Mouse (Mus musculus): ENCODE data around the gene Camkk2.

DNA sequence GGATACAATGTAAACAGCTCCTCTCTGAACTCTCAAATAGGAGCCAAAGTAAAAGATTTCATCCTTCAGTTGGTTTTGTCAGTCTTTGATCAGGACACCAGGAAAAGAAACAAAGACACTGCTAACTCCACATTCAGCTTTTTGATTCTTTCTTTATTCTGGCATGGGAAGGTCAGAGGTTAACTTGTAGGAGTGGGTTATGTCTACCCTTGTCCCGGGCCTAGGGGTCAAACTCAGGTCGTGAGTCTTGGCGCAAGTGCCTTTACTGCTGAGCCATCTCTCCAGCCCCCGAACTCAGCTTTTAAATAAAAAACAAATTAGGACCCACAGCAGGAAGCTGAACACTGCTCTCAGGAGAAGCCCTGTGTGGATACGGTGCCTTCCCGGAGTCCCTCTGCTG, 23.1 kb downstream of the Camkk2 start:
- TF ChIP-seq CTCF (IDR thresholded peaks at IDR 0.05; ENCODE audit: borderline replicate concordance, insufficient read depth, low read depth, low read length) (no peak), POLR2A (IDR thresholded peaks at IDR 0.05; ENCODE audit: borderline replicate concordance, insufficient read depth, low read length) (no peak)
